25 mouse cellular contexts compared by ENCODE assay signal in genomic region chr3:102212896-102213295, GRCm38 (mm10). TPM values are rescaled to one million over a fixed set of nuclear protein-coding genes. Genes with fewer than 3 reads are reported as not detected.
A peak's percentile ranks its signal among the peaks of the same experiment; 100 is the strongest.
DNase-seq lines count a peak whose midpoint lies in the region; ATAC-seq and TF ChIP-seq lines count a peak whose summit lies in the region.
"Had no signal": no experiment of that assay in that cellular context is flagged by ENCODE, and none has a peak within 500 bp of the region (broad histone marks: within the 10 kb centered on the region; RNA-seq: fewer than 3 reads in every experiment).

No protein-coding gene starts in this region.

- no peak overlapping the region for H3K4me2 ChIP-seq in kidney, embryonic 16.5 days (replicated peaks; ENCODE audit: low read depth, low read length)
- no peak overlapping the region for H3K4me2 ChIP-seq in kidney, embryonic 14.5 days (replicated peaks; ENCODE audit: low read depth, low read length)
- no peak overlapping the region for H3K4me2 ChIP-seq in stomach, embryonic 15.5 days
- no peak overlapping the region for H3K4me2 ChIP-seq in stomach, postnatal 0 days (replicated peaks; ENCODE audit: low read depth)
- H3K4me2 ChIP-seq: heart, embryonic 11.5 days; intestine, embryonic 15.5 days; limb, embryonic 15.5 days; lung, embryonic 15.5 days; neural tube, embryonic 13.5 days had no signal

- no peaks in the 10 kb centered on the region for H3K27me3 ChIP-seq in kidney, embryonic 16.5 days (ENCODE audit: insufficient read depth, low read length)
- H3K27me3 ChIP-seq in kidney, embryonic 14.5 days (ENCODE audit: control insufficient read depth, insufficient read depth, low read length) = no peaks in the 10 kb centered on the region
- no peaks in the 10 kb centered on the region for H3K27me3 ChIP-seq in stomach, embryonic 15.5 days (replicated peaks)
- H3K27me3 ChIP-seq in stomach, postnatal 0 days (ENCODE audit: control insufficient read depth, insufficient read depth, low read length) = no peaks in the 10 kb centered on the region
- H3K27me3 ChIP-seq: intestine, embryonic 15.5 days; limb, embryonic 15.5 days; neural tube, embryonic 13.5 days had no signal

- no peak overlapping the region for H3K4me3 ChIP-seq in kidney, embryonic 16.5 days (ENCODE audit: low read length)
- no peak overlapping the region for H3K4me3 ChIP-seq in kidney, embryonic 14.5 days (ENCODE audit: low read length)
- no peak overlapping the region for H3K4me3 ChIP-seq in stomach, embryonic 15.5 days (replicated peaks)
- no peak overlapping the region for H3K4me3 ChIP-seq in stomach, postnatal 0 days (ENCODE audit: low read depth, low read length)
- H3K4me3 ChIP-seq: forebrain, embryonic 10.5 days; gastrocnemius, adult 2 months; hindbrain, embryonic 10.5 days; intestine, embryonic 15.5 days; left cerebral cortex, adult 2 months; limb, embryonic 15.5 days; lung, embryonic 15.5 days; neural tube, embryonic 13.5 days had no signal

- DNase-seq in stomach, postnatal 0 days (ENCODE audit: low spot score) = no peak
- DNase-seq in ZHBTc4 (ENCODE audit: low read depth, low spot score) = peak; percentile 74
- DNase-seq in layer of hippocampus, adult 8-10 months (ENCODE audit: low spot score in 2 of 2) = no peak
- DNase-seq in layer of hippocampus, adult 9-11 months = no peak
- DNase-seq: adrenal gland, postnatal 36 days; cerebellum, adult 9-10 months; gastrocnemius, adult 2 months; kidney, adult 8-10 months; kidney, postnatal 25 days; lung, postnatal 4 days; thymus, adult 18-20 months; thymus, postnatal 4 days had no signal

- no peak for TF ChIP-seq EP300 in stomach, postnatal 0 days (optimal IDR thresholded peaks at IDR 0.05)

- no peak overlapping the region for H3K9ac ChIP-seq in kidney, embryonic 16.5 days (replicated peaks; ENCODE audit: low read length)
- no peak overlapping the region for H3K9ac ChIP-seq in kidney, embryonic 14.5 days (ENCODE audit: low read depth, low read length)
- no peak overlapping the region for H3K9ac ChIP-seq in stomach, embryonic 15.5 days
- H3K9ac ChIP-seq in stomach, postnatal 0 days (ENCODE audit: low read length) = no peak overlapping the region
- H3K9ac ChIP-seq: intestine, embryonic 15.5 days; limb, embryonic 15.5 days; liver, embryonic 14.5 days; lung, embryonic 15.5 days; neural tube, embryonic 13.5 days had no signal

- H3K27ac ChIP-seq in kidney, embryonic 16.5 days (ENCODE audit: low read length) = no peak overlapping the region
- H3K27ac ChIP-seq in kidney, embryonic 14.5 days (ENCODE audit: low read depth, low read length) = no peak overlapping the region
- no peak overlapping the region for H3K27ac ChIP-seq in stomach, embryonic 15.5 days
- no peak overlapping the region for H3K27ac ChIP-seq in stomach, postnatal 0 days (replicated peaks)
- H3K27ac ChIP-seq: forebrain, embryonic 10.5 days; gastrocnemius, adult 2 months; hindbrain, embryonic 10.5 days; intestine, embryonic 15.5 days; left cerebral cortex, adult 2 months; limb, embryonic 15.5 days; liver, embryonic 14.5 days; lung, embryonic 15.5 days; neural tube, embryonic 13.5 days had no signal

- ATAC-seq in kidney, embryonic 16.5 days (ENCODE audit: low FRiP score, low TSS enrichment) = 0 out of 2 replicates have a peak, but pooled peaks have one; percentile 46
- no peak for ATAC-seq in kidney, embryonic 14.5 days (ENCODE audit: low FRiP score, low TSS enrichment)
- peak; percentile 14; the same call in 1 of the 2 replicates for ATAC-seq in stomach, embryonic 15.5 days (ENCODE audit: insufficient read depth, low FRiP score, low read depth)
- ATAC-seq in stomach, postnatal 0 days (ENCODE audit: low FRiP score, low TSS enrichment) = no peak
- ATAC-seq: hindbrain, embryonic 16.5 days; intestine, embryonic 15.5 days had no signal

- no peak for TF ChIP-seq CTCF in stomach, postnatal 0 days (IDR thresholded peaks at IDR 0.05; ENCODE audit: low read depth)

- H3K36me3 ChIP-seq in kidney, embryonic 16.5 days (ENCODE audit: insufficient read depth, low read length) = no peaks in the 10 kb centered on the region
- no peaks in the 10 kb centered on the region for H3K36me3 ChIP-seq in kidney, embryonic 14.5 days (ENCODE audit: control insufficient read depth, insufficient read depth, low read length)
- H3K36me3 ChIP-seq in stomach, embryonic 15.5 days = no peaks in the 10 kb centered on the region
- no peaks in the 10 kb centered on the region for H3K36me3 ChIP-seq in stomach, postnatal 0 days (ENCODE audit: control insufficient read depth, insufficient read depth, low read length)
- H3K36me3 ChIP-seq: forebrain, embryonic 10.5 days; hindbrain, embryonic 10.5 days; intestine, embryonic 15.5 days; limb, embryonic 15.5 days; lung, embryonic 15.5 days; neural tube, embryonic 13.5 days had no signal

- WGBS in kidney, embryonic 16.5 days = 67% methylated on average over 6 of the region's 6 CpGs
- WGBS in kidney, embryonic 14.5 days = 74% methylated on average over 6 of the region's 6 CpGs
- 48% methylated on average over 6 of the region's 6 CpGs for WGBS in stomach, embryonic 15.5 days
- WGBS in stomach, postnatal 0 days = 42% methylated on average over 6 of the region's 6 CpGs

- no peaks in the 10 kb centered on the region for H3K9me3 ChIP-seq in kidney, embryonic 16.5 days (ENCODE audit: low read length)
- H3K9me3 ChIP-seq in kidney, embryonic 14.5 days (ENCODE audit: control insufficient read depth, low read length) = no peaks in the 10 kb centered on the region
- no peaks in the 10 kb centered on the region for H3K9me3 ChIP-seq in stomach, embryonic 15.5 days
- no peaks in the 10 kb centered on the region for H3K9me3 ChIP-seq in stomach, postnatal 0 days (ENCODE audit: control insufficient read depth, low read length)
- H3K9me3 ChIP-seq: forebrain, embryonic 10.5 days; hindbrain, embryonic 10.5 days; intestine, embryonic 15.5 days; limb, embryonic 15.5 days; lung, embryonic 15.5 days had no signal

- H3K4me1 ChIP-seq in kidney, embryonic 16.5 days (ENCODE audit: insufficient read depth, low read length) = no peaks in the 10 kb centered on the region
- no peaks in the 10 kb centered on the region for H3K4me1 ChIP-seq in kidney, embryonic 14.5 days (ENCODE audit: control insufficient read depth, insufficient read depth, low read length)
- H3K4me1 ChIP-seq in stomach, embryonic 15.5 days = no peaks in the 10 kb centered on the region
- H3K4me1 ChIP-seq in stomach, postnatal 0 days (replicated peaks; ENCODE audit: control insufficient read depth, insufficient read depth) = no peaks in the 10 kb centered on the region
- H3K4me1 ChIP-seq: intestine, embryonic 15.5 days; limb, embryonic 15.5 days; lung, embryonic 15.5 days; neural tube, embryonic 13.5 days had no signal

RNA-seq across cellular contexts. Expression of gene Vangl1, which starts 8.4 kb away (rescaled TPM):
- 21.1 and 21.7 TPM in 2 replicates for polyA plus RNA-seq in kidney, embryonic 16.5 days (2015; fragmentation: Nextera tagmentation; extraction: Ambion mirVana)
- 9.4 and 22.4 TPM in 2 replicates for polyA plus RNA-seq in kidney, embryonic 14.5 days (2014; fragmentation: Nextera tagmentation; extraction: Ambion mirVana)
- polyA plus RNA-seq in stomach, embryonic 15.5 days (2015; fragmentation: Nextera tagmentation; extraction: Ambion mirVana) = 22.7 and 27.0 TPM in 2 replicates
- polyA plus RNA-seq in stomach, postnatal 0 days (2015; fragmentation: Nextera tagmentation; extraction: Ambion mirVana) = 14.1 and 15.3 TPM in 2 replicates
- 1 to 10 TPM; 5.1 to 8.7 (median 5.4) TPM for total RNA-seq in layer of hippocampus, adult 8-10 months (2022)

Comparison
In these comparisons a context has a peak if more than half of its experiments do, and no peak if none do; other contexts are left out.
1. ATAC-seq: peak in kidney, embryonic 16.5 days (single experiment) and stomach, embryonic 15.5 days (single experiment); none in kidney, embryonic 14.5 days (single experiment) and stomach, postnatal 0 days (single experiment).